Mouse (Mus musculus) cerebellum, postnatal 10 days (tissue): ENCODE data around the gene Golga1.
"Not testable (repeated sequence)": the region's sequence is repeated elsewhere in the genome, so short reads cannot be mapped to it uniquely, and the experiment has no call there.

Source experiments
- DNase-seq, 2 experiments: peaks; one replicate each; pipeline ENCODE4 v3.0.0; 2021; ENCODE audit warnings: mixed read lengths in 2 of 2

Golga1 gene

GRCm38 (mm10) chr2:39065400-39065987, at the start of gene Golga1:
TSS of gene Golga1 (minus strand) at chr2:39065541.
- peak; percentile 93 to 94 for DNase-seq

DNA sequence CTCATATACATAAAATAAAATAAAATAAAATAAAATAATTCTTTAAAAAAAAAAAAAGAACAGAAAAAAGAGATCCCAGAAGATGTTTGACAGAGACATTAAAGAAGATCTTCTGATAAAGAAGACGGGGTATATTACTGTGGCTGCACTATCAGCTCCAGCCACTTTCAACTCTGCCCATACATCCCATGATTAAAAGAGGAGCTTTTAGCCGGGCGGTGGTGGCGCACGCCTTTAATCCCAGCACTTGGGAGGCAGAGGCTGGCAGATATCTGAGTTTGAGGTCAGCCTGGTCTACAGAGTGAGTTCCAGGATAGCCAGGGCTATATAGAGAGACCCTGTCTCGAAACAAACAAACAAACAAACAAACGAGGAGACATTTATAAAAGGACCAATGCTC, 48.8 kb upstream of the Golga1 start:
- DNase-seq = no peak

DNA sequence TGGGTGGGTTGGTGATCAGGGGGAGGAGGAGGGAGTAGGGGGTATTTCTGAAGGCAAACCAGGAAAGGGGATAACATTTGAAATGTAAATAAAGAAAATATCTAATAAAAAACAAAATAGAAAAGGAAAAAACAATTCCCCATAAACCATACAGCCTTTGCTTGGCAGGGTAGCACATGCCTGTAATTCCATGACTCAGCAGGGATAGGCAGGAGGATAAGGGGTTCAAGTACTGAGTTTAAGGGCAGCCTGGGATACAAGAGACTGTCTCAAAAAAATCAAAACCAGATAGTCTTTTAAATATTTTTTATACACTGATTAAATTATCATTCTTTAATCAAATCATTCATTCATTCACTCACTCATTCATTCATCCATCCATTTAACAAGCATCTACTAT, 45.2 kb upstream of the Golga1 start:
- DNase-seq = no peak

DNA sequence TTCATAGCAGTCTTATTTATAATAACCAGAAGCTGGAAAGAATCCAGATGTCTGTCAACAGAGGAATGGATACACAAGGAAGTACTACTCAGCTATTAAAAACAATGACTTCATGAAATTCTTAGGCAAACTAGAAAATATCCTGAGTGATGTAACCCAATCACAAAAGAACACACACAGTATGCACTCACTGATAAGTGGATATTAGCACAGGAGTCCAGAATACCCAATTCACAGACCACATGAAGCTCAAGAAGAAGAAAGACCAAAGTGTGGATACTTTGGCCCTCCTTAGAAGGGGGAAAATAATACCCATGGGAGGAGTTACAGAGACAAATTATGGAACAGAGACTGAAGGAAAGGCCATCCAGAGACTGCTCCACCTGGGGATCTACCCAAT, 44.4 kb upstream of the Golga1 start:
- not testable (repeated sequence) for DNase-seq

DNA sequence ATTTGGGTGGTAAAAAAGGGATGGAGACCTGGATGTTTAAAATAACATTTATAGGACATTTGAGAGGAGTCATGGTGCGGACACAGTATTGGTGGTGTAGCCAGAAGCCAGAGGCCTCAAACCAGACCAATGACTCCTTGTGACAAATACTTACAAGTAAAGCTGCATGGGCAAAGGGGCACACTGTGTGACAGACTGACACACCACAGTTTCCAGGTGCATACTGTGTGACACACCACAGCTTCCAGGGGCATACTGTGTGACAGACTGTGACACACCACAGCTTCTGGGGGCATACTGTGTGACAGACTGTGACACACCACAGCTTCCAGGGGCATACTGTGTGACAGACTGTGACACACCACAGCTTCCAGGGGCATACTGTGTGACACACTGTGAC, 34.6 kb upstream of the Golga1 start:
- peak; percentile 5 to 45 for DNase-seq

DNA sequence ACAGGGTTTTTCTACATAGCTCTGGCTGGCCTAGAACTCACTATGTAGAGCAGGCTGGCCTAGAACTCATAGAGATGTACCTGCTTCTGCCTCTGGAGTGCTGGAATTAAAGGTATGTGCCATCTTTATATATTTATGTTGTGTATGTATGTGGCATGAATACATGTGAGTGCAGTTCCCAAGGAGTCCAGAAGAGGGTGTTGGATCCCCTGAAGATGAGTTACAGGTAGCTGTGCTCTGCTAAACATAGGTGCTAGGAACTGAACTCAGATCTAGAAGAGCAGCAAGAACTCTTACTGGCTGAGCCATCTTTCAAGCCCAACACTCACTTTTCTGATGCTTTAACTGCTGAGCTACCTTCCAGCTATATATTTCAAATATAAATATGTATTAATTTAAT, 32.7 kb upstream of the Golga1 start:
- DNase-seq = peak; percentile 8 to 10

DNA sequence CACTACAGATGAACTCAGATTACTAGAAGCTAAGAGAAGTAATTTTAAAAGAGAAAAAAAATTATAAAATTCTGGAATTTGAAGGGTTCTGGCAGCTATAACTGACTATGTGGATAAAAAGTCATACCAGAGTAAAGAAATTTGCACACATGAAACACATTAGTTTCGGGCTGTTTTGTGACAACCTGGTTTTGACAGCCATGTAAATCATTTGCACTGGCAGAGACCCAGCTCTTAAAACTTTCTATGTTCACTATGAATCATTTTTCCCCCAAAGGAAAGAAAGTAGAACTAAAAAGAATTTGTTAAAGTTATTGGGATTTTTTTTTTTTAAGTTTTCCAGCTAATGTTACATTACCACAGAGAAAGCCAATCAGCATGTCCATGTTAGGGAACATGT, 26.6 kb upstream of the Golga1 start:
- no peak for DNase-seq

- no peak for DNase-seq
These were observed 17.4 kb upstream of the Golga1 start for GRCm38 (mm10) chr2:39082706-39083105.

- no peak for DNase-seq
These were observed 5.3 kb upstream of the Golga1 start for GRCm38 (mm10) chr2:39070666-39071065.

DNA sequence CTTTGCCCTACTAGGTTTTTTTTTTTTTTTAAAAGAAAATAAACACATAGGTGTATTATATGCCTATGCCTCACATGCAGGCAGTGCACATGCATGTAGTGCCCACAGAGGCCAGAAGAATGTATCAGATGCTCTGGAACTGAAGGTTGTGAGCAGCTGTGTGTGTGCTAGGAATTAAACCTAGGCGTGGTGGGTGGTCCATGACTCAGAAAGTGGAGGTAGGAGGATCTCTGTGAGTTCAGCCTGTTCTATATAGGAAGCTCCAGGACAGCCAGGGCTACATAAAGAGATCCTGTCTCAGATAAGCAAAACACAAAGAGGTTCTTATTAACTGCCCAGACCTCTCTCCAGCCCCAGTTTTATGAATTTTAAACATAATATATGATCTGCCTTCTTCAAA, 3.8 kb upstream of the Golga1 start:
- no peak for DNase-seq

DNA sequence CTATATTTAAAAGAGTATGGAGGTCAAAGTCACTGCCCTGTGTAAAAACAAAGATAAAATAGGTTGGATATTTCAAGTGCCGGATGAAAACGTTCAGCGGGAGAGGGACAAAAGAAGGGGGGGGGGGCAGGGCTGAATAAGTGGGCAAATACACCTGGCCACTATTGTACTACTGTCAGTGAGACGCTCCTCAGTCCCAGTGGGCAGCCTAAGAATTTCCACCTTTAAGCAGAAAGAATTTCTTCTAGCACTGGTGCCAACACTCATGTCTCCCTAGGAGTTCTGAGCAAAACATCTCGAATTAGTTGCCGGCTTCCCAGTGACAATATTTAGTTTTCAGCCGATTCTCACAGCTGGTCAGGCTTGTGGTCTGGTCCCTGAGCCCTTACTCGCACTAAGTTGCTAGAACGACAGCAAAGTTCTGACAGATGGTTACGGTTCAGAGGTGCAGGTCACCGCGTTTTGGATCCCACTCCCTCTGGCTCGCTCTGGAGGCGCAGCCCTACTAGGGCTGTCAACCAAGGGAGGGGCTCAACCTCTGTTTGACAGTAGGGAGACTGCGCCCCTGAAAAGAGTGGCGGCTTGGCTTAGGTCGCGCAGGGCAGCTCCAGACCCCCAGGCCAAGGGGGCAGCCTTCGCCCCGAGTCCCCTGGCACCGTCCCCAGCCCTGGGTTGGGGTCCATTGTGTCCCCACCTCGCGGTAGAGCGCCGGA, 498 bp downstream of the Golga1 start:
- DNase-seq = no peak

- DNase-seq = no peak
These were observed 16.8 kb downstream of the Golga1 start for GRCm38 (mm10) chr2:39048515-39048914.

DNA sequence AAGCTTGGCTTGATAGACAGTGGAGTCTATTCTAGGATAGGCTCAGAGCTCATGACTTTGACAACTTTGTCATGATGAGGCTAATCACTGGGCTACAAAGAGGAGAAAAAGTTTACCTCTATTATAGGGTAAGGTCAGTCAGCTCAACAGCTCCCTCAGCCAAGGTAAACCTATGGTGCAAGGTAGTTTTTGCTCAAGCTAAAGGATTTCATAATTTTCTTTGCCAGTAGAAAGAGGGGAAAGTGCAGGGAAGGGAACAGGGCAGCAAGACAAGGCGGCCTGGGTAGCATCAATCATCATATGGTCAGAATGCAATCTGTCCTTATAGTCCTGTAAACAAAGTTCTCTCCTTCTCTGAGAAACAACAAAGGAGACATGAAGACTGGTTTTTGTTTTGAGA, 25.1 kb downstream of the Golga1 start:
- DNase-seq = no peak

GRCm38 (mm10) chr2:39031611-39032010, 33.7 kb downstream of the Golga1 start:
- DNase-seq = no peak

DNA sequence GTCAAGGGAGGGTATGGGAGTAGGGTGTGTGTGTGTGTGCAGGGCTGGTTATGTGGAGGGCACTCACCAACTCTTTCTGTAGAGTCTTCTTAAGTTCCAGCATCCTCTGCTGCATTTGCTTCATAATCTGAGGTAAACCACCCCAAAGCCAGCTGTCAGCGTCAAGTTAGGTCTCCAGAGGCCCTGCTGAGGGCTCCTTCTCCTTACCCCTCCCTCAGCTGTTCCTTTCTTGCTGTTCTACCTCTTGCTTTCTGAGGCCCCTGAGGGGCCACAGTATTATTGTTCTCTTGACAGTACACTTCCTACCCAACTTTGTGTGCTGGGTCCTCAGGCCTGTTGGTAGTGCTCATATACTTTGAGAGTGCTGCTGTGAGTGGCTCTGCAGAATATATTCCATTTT, 45.3 kb downstream of the Golga1 start:
- DNase-seq = no peak

DNA sequence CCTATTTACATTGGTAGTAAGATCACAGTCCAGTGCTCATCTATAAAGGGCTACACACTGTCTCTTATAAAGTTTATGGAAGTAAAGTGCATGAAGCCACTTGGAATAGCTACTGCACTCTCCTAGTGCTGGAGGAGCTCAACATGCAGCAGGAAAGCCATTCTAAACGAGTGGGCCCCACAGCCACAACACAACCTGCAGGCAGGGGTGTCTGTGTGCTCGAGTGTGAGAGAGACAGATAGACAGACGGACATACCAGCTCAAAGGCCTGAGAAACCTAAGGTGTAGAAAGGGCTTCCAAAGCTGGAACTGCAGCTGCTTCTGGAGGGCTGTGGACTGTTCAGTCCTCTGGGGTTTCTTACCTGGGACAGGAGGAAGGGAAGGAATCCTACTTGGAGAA, 48.8 kb downstream of the Golga1 start:
- no peak for DNase-seq

GRCm38 (mm10) chr2:39012768-39013279, 52.5 kb downstream of the Golga1 start:
- DNase-seq = no peak

DNA sequence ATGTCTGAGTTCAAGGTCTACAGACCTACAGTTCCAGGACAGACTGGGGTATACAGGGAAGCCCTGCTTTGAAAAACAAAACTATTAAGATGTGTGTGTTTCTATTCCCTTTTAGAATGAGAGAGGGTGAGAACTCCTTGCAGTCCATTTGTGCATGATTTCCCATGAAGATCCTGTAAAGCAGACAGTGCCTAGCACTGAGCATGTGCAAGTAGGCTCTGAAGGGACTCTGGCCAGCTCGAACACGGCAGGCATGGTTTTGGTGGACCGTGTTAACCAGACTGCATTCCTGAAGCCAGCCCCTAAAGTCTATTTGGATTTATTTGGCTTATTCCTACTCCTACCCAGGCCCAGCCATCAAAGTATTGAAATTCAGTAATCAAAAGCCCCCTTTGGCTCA, 53.4 kb downstream of the Golga1 start:
- no peak for DNase-seq

DNA sequence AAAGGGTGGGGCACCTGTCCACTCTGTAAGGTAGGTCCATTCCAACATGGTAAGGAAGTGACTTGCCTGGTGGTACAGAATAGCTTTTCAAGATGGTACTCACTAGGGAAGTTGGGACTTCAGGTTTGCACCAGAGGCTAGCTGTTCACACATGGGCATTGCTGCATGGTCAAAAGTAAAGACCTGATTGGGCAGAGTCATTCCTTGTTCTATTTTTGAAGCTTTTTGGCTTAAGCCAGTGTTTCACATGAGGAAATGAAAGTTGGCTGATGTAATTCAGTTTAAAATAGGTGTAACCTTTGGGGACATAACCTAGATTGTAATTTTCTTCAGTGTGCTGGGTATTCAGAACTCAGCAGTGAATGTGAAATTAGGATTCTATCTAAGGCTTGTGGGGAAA, 54.1 kb downstream of the Golga1 start:
- DNase-seq = no peak

GRCm38 (mm10) chr2:39010144-39010543, 55.2 kb downstream of the Golga1 start:
- not testable (repeated sequence) for DNase-seq

- DNase-seq = peak; percentile 39 to 50
These were observed 56.4 kb downstream of the Golga1 start for GRCm38 (mm10) chr2:39008954-39009365.

- no peak for DNase-seq
These were observed 56.9 kb downstream of the Golga1 start for GRCm38 (mm10) chr2:39008350-39008851.

DNA sequence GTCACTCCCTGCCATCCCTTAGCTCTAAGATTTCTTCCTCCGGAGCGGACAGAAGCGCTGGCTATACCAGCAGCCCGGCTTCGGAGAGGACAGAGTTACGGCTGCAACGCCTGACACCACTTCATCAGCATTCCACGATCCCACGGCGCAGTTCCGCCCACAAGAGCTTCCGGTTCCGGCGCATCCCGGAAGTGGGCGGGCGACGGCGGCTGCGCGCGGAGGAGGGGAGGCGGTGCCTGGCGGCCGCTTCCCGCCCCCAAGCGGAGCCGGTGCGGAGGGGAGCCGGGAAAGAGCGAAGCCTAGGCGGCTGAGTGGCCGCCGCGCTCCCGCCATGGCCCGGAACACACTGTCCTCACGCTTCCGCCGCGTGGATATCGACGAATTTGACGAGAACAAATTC, 57.5 kb downstream of the Golga1 start:
- DNase-seq = peak; percentile 95 to 96

GRCm38 (mm10) chr2:39006149-39006730, 59.1 kb downstream of the Golga1 start:
- no peak for DNase-seq
